Mouse (Mus musculus): ENCODE results near the gene Tsr2. TPM values are rescaled to one million over a fixed set of nuclear protein-coding genes. Genes with fewer than 3 reads are reported as not detected.
A peak's percentile ranks its signal among the peaks of the same experiment; 100 is the strongest.

The Tsr2 gene
- polyA plus RNA-seq, 1 experiment = 2.7 TPM

- peak overlapping the region; percentile 80 for H3K27ac ChIP-seq (ENCODE audit: control insufficient read depth, insufficient read depth, low read depth, low read length)
- H3K4me3 ChIP-seq (ENCODE audit: control insufficient read depth, low read depth, low read length) = peak overlapping the region; percentile 84
- H3K4me1 ChIP-seq (ENCODE audit: control insufficient read depth, insufficient read depth, low read length) = no peaks in the 10 kb centered on the region
- H3K27me3 ChIP-seq (ENCODE audit: control insufficient read depth, insufficient read depth, low read length) = no peaks in the 10 kb centered on the region
- TF ChIP-seq CTCF (IDR thresholded peaks at IDR 0.05; ENCODE audit: control insufficient read depth, insufficient read depth, insufficient replicate concordance, low read depth, low read length) (no peak), POLR2A (IDR thresholded peaks at IDR 0.05; ENCODE audit: control insufficient read depth, low read depth, low read length) (no peak)
- no peaks in the 10 kb centered on the region for H3K36me3 ChIP-seq (ENCODE audit: control insufficient read depth, insufficient read depth, low read length)
Measured at GRCm38 (mm10) chrX:151046321-151046720, 50.0 kb downstream of the Tsr2 start.

GRCm38 (mm10) chrX:151045850-151046249, 50.5 kb downstream of the Tsr2 start, which contains the start of gene Fgd1:
Gene Fgd1 (plus strand): TSS chrX:151046150.
- Histone ChIP-seq H3K27me3 (ENCODE audit: control insufficient read depth, insufficient read depth, low read length) (no peaks in the 10 kb centered on the region), H3K36me3 (ENCODE audit: control insufficient read depth, insufficient read depth, low read length) (no peaks in the 10 kb centered on the region), H3K27ac (ENCODE audit: control insufficient read depth, insufficient read depth, low read depth, low read length) (peak within 1 kb of the TSS; percentile 80), H3K4me3 (ENCODE audit: control insufficient read depth, low read depth, low read length) (peak within 1 kb of the TSS; percentile 84), H3K4me1 (ENCODE audit: control insufficient read depth, insufficient read depth, low read length) (no peaks in the 10 kb centered on the region)
- no peak for TF ChIP-seq CTCF (IDR thresholded peaks at IDR 0.05; ENCODE audit: control insufficient read depth, insufficient read depth, insufficient replicate concordance, low read depth, low read length)
- TF ChIP-seq POLR2A (IDR thresholded peaks at IDR 0.05; ENCODE audit: control insufficient read depth, low read depth, low read length) = no peak

GRCm38 (mm10) chrX:151041223-151041622, 55.1 kb downstream of the Tsr2 start:
- TF ChIP-seq CTCF (IDR thresholded peaks at IDR 0.05; ENCODE audit: control insufficient read depth, insufficient read depth, insufficient replicate concordance, low read depth, low read length) = no peak
- TF ChIP-seq POLR2A (IDR thresholded peaks at IDR 0.05; ENCODE audit: control insufficient read depth, low read depth, low read length) = no peak
- Histone ChIP-seq H3K27me3 (ENCODE audit: control insufficient read depth, insufficient read depth, low read length) (no peaks in the 10 kb centered on the region), H3K4me3 (ENCODE audit: control insufficient read depth, low read depth, low read length) (no peak overlapping the region), H3K36me3 (ENCODE audit: control insufficient read depth, insufficient read depth, low read length) (no peaks in the 10 kb centered on the region), H3K4me1 (ENCODE audit: control insufficient read depth, insufficient read depth, low read length) (no peaks in the 10 kb centered on the region), H3K27ac (ENCODE audit: control insufficient read depth, insufficient read depth, low read depth, low read length) (no peak overlapping the region)

Other genes with a start within 250 kb of the Tsr2 start
- gene Gnl3l, start 79.2 kb downstream of the Tsr2 start, polyA plus RNA-seq (2012; rRNA removed) = 1.4 and 1.7 TPM in 2 replicates
- gene Fgd1, start 50.4 kb downstream of the Tsr2 start, polyA plus RNA-seq (2012; rRNA removed) = 1.3 TPM in 2 replicates
- 3.1 and 5.0 TPM in 2 replicates for gene Wnk3, start 101.5 kb upstream of the Tsr2 start, polyA plus RNA-seq (2012; rRNA removed)
- 0.54 and 0.57 TPM in 2 replicates for gene Fam120c, start 247.6 kb upstream of the Tsr2 start, polyA plus RNA-seq (2012; rRNA removed)

Data from testis, adult 2 months (tissue).